Mouse (Mus musculus) forebrain, postnatal 0 days (tissue): Measurements from ENCODE around the gene Il34. TPM values are rescaled to one million over a fixed set of nuclear protein-coding genes. Genes with fewer than 3 reads are reported as not detected.

Experiments used
- ATAC-seq: fragments of 200-750 bp; cut with Nextera tagmentation; 2 replicates; pipeline ENCODE4 v1.8.0; 2017; ENCODE audit warnings: mild to moderate bottlenecking, moderate library complexity
- DNase-seq: peaks from one replicate; pipeline ENCODE4 v3.0.0-alpha.2; 2015
- H3K27ac ChIP-seq: fragments of 300-500 bp; sonication (generic); 2 replicates; pipeline ENCODE4 v1.5.1; 2014; ENCODE audit warnings: low read depth, mild to moderate bottlenecking, antibody characterized with exemption, low read length, moderate library complexity, mixed read lengths
- H3K27me3 ChIP-seq: fragments of 300-500 bp; sonication (generic); 2 replicates; pipeline ENCODE4 v1.6.1; 2014; ENCODE audit warnings: mild to moderate bottlenecking, low read length, mixed read lengths; ENCODE audit not compliant: insufficient read depth
- H3K36me3 ChIP-seq: fragments of 300-500 bp; sonication (generic); 2 replicates; pipeline ENCODE4 v1.6.1; 2014; ENCODE audit warnings: mild to moderate bottlenecking, moderate library complexity; ENCODE audit not compliant: insufficient read depth
- H3K4me1 ChIP-seq: fragments of 300-500 bp; sonication (generic); 2 replicates; pipeline ENCODE4 v1.6.1; 2014; ENCODE audit warnings: antibody characterized with exemption; ENCODE audit not compliant: insufficient read depth
- H3K4me2 ChIP-seq: fragments of 300-500 bp; sonication (generic); 2 replicates; pipeline ENCODE4 v1.6.1; 2014; ENCODE audit warnings: low read depth, mild to moderate bottlenecking, moderate library complexity
- H3K4me3 ChIP-seq: fragments of 300-500 bp; sonication (generic); 2 replicates; pipeline ENCODE4 v1.5.1; 2014; ENCODE audit warnings: low read depth, low read length, mixed read lengths
- H3K9ac ChIP-seq: fragments of 300-500 bp; sonication (generic); 2 replicates; pipeline ENCODE4 v1.6.1; 2014; ENCODE audit warnings: mild to moderate bottlenecking
- H3K9me3 ChIP-seq: fragments of 300-500 bp; sonication (generic); 2 replicates; pipeline ENCODE4 v1.6.1; 2016; ENCODE audit warnings: low read length
- CTCF ChIP-seq: sonication (generic); IDR thresholded peaks from 2 replicates; pipeline ENCODE4 v1.5.1; 2016; ENCODE audit warnings: antibody characterized with exemption, control low read depth, low read depth
- WGBS: fragments of 180-500 bp; shearing (Covaris S2); extraction: QIAGEN DNeasy Blood & Tissue Kit; methylation state at CpG from one replicate; pipeline ENCODE4 v1.1.7; 2014; 5-methylcytosine and 5-hydroxymethylcytosine counted together
- polyA plus RNA-seq: library from polyadenylated mRNA; unstranded; fragments of >200 nt; fragmentation: Nextera tagmentation; extraction: Ambion mirVana; gene quantifications from 2 replicates; pipeline ENCODE4 v1.2.1, GENCODE M21; 2015
- total RNA-seq: library from RNA; depleted of rRNA; stranded (reverse); fragments of >200 nt; gene quantifications from 2 replicates; pipeline ENCODE4 v1.2.3, GENCODE M21; 2014

Il34 gene
- total and polyA plus RNA-seq, 2 experiments from 2014 or later: 8.8 to 11.1 TPM

GRCm38 (mm10) chr8:110767261-110767660 lies 38.5 kb downstream of the Il34 start:
- ATAC-seq (no peak), DNase-seq (no peak)
- Histone ChIP-seq H3K36me3 (no peaks in the 10 kb centered on the region), H3K27ac (no peak overlapping the region), H3K4me2 (no peak overlapping the region), H3K4me1 (no peaks in the 10 kb centered on the region), H3K9ac (no peak overlapping the region), H3K27me3 (no peaks in the 10 kb centered on the region), H3K4me3 (no peak overlapping the region), H3K9me3 (no peaks in the 10 kb centered on the region)
- WGBS: 85% methylated on average over 6 of the region's 6 CpGs
- no peak for TF ChIP-seq CTCF

GRCm38 (mm10) chr8:110764671-110765070 lies 41.1 kb downstream of the Il34 start:
- TF ChIP-seq CTCF: no peak
- Histone ChIP-seq H3K9me3 (no peaks in the 10 kb centered on the region), H3K27me3 (no peaks in the 10 kb centered on the region), H3K4me2 (no peak overlapping the region), H3K4me3 (no peak overlapping the region), H3K9ac (no peak overlapping the region), H3K4me1 (no peaks in the 10 kb centered on the region), H3K36me3 (no peaks in the 10 kb centered on the region), H3K27ac (no peak overlapping the region)
- 49% methylated on average over 3 of the region's 3 CpGs for WGBS
- DNase-seq (no peak), ATAC-seq (no peak)

GRCm38 (mm10) chr8:110761988-110762387 lies 43.7 kb downstream of the Il34 start:
- 0 out of 2 replicates have a peak, but pooled peaks have one; percentile 11 for TF ChIP-seq CTCF
- H3K9ac ChIP-seq: no peak overlapping the region
- no peaks in the 10 kb centered on the region for H3K27me3 ChIP-seq
- no peaks in the 10 kb centered on the region for H3K9me3 ChIP-seq
- no peak overlapping the region for H3K4me3 ChIP-seq
- 73% methylated on average over 6 of the region's 6 CpGs for WGBS
- DNase-seq (no peak), ATAC-seq (no peak)
- H3K4me2 ChIP-seq: no peak overlapping the region
- H3K36me3 ChIP-seq: no peaks in the 10 kb centered on the region
- H3K4me1 ChIP-seq: no peaks in the 10 kb centered on the region
- no peak overlapping the region for H3K27ac ChIP-seq

GRCm38 (mm10) chr8:110761185-110761584 lies 44.5 kb downstream of the Il34 start:
- WGBS: 58% methylated on average over 5 of the region's 5 CpGs
- Histone ChIP-seq H3K4me1 (no peaks in the 10 kb centered on the region), H3K4me2 (no peak overlapping the region), H3K27me3 (no peaks in the 10 kb centered on the region), H3K36me3 (no peaks in the 10 kb centered on the region), H3K9ac (no peak overlapping the region), H3K4me3 (no peak overlapping the region), H3K27ac (no peak overlapping the region), H3K9me3 (no peaks in the 10 kb centered on the region)
- no peak for TF ChIP-seq CTCF
- DNase-seq (no peak), ATAC-seq (no peak)

GRCm38 (mm10) chr8:110760280-110760940 lies 45.3 kb downstream of the Il34 start:
- no peak for TF ChIP-seq CTCF
- Histone ChIP-seq H3K9me3 (no peaks in the 10 kb centered on the region), H3K4me3 (no peak overlapping the region), H3K36me3 (no peaks in the 10 kb centered on the region), H3K4me1 (no peaks in the 10 kb centered on the region), H3K27ac (0 out of 2 replicates have a peak overlapping the region, but pooled peaks have one; percentile 9), H3K4me2 (no peak overlapping the region), H3K27me3 (no peaks in the 10 kb centered on the region), H3K9ac (no peak overlapping the region)
- WGBS: 70% methylated on average over 7 of the region's 7 CpGs
- no peak for DNase-seq
- no peak for ATAC-seq

DNA sequence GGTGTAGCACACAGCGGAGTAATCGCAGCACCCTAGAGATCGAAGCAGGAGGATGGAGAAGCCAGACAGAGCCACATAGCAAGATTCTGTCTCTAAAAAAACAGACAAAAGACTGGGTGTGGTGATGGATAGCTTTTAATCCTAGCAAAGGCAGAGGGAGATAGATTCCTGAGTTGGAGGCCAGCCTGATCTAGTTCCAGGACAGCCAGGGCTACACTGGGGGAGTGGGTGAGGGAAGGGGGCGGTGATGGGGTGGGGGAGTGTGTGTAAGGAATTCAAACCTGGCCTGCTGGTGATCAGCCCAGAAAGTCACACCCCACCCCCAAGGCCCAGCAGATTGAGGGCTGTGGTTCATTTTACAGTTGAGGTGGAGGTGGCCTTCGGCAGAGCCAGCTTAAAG lies 49.5 kb downstream of the Il34 start:
- H3K9me3 ChIP-seq: no peaks in the 10 kb centered on the region
- no peak overlapping the region for H3K9ac ChIP-seq
- DNase-seq (no peak), ATAC-seq (no peak)
- H3K4me3 ChIP-seq: no peak overlapping the region
- no peak overlapping the region for H3K27ac ChIP-seq
- H3K4me1 ChIP-seq: no peaks in the 10 kb centered on the region
- no peak overlapping the region for H3K4me2 ChIP-seq
- H3K27me3 ChIP-seq: no peaks in the 10 kb centered on the region; the same call in 1 of the 2 replicates
- WGBS: 90% methylated on average over 5 of the region's 5 CpGs
- no peak for TF ChIP-seq CTCF
- no peaks in the 10 kb centered on the region for H3K36me3 ChIP-seq

- no peak overlapping the region for H3K27ac ChIP-seq
- no peak overlapping the region for H3K4me2 ChIP-seq
- ATAC-seq: no peak
- DNase-seq: no peak
- TF ChIP-seq CTCF: no peak
- H3K4me1 ChIP-seq: no peaks in the 10 kb centered on the region
- no peaks in the 10 kb centered on the region for H3K9me3 ChIP-seq
- H3K27me3 ChIP-seq: no peaks in the 10 kb centered on the region; the same call in 1 of the 2 replicates
- no peaks in the 10 kb centered on the region for H3K36me3 ChIP-seq
- H3K4me3 ChIP-seq: no peak overlapping the region
- 59% methylated on average over 15 of the region's 15 CpGs for WGBS
- no peak overlapping the region for H3K9ac ChIP-seq
These were observed 50.1 kb downstream of the Il34 start for GRCm38 (mm10) chr8:110755511-110756170.
